9 mouse cellular contexts compared by ENCODE assay signal in genomic region chr4:131833971-131834609, GRCm38 (mm10). TPM values are rescaled to one million over a fixed set of nuclear protein-coding genes. Genes with fewer than 3 reads are reported as not detected.
DNase-seq lines count a peak whose midpoint lies in the region; ATAC-seq and TF ChIP-seq lines count a peak whose summit lies in the region.
"Had no signal": no experiment of that assay in that cellular context is flagged by ENCODE, and none has a peak within 500 bp of the region (broad histone marks: within the 10 kb centered on the region; RNA-seq: fewer than 3 reads in every experiment).

No protein-coding gene starts in this region.

- H3K4me2 ChIP-seq in liver, embryonic 16.5 days (ENCODE audit: low read depth, low read length) = no peak overlapping the region
- no peak overlapping the region for H3K4me2 ChIP-seq in intestine, embryonic 16.5 days (ENCODE audit: low read depth, low read length)
- H3K4me2 ChIP-seq: limb, embryonic 13.5 days had no signal

- H3K9ac ChIP-seq in liver, embryonic 16.5 days (ENCODE audit: low read depth, low read length) = no peak overlapping the region
- H3K9ac ChIP-seq in intestine, embryonic 16.5 days (ENCODE audit: low read depth, low read length) = no peak overlapping the region
- H3K9ac ChIP-seq: limb, embryonic 13.5 days had no signal

- WGBS in liver, embryonic 16.5 days (ENCODE audit: insufficient replicate concordance) = 24% methylated on average over 9 of the region's 9 CpGs
- 27% methylated on average over 9 of the region's 9 CpGs for WGBS in intestine, embryonic 16.5 days

- intact Hi-C loops in left cerebral cortex, adult 2 months (cut with DNase I) = loop anchor here (1.0 to 10.0 kb wide), 5 partner anchors 50 to 729 kb away; no protein-coding TSS in a partner anchor
- intact Hi-C loops in left cerebral cortex, postnatal 36 days (cut with DNase I) = loop anchor here (10.0 kb wide), 1 partner anchor 349 kb away; no protein-coding TSS in a partner anchor

- peaks cover 47% of the 10 kb centered on the region for H3K27me3 ChIP-seq in liver, embryonic 16.5 days (ENCODE audit: control insufficient read depth, insufficient read depth, low read depth, low read length)
- peaks cover 12% of the 10 kb centered on the region; the same call in 1 of the 2 replicates for H3K27me3 ChIP-seq in intestine, embryonic 16.5 days (replicated peaks; ENCODE audit: control insufficient read depth, insufficient read depth, low read length)

- peak; percentile 26 to 28 for DNase-seq in cerebellum, postnatal 36 days
- no peak for DNase-seq in cerebellum, adult 11-12 months
- DNase-seq in left cerebral cortex, adult 2 months (ENCODE audit: extremely low spot score in 1 of 2, low spot score in 2 of 2) = peak in 1 of 2 experiments; percentile 46
- DNase-seq in left cerebral cortex, postnatal 36 days (ENCODE audit: low spot score in 2 of 2) = no peak
- DNase-seq in embryo, embryonic 11 days = peak; percentile 46
- no peak for DNase-seq in spleen, postnatal 36 days (ENCODE audit: low spot score in 2 of 2)

- H3K4me3 ChIP-seq in left cerebral cortex, adult 2 months = no peak overlapping the region
- H3K4me3 ChIP-seq in liver, embryonic 16.5 days (ENCODE audit: low read depth, low read length) = no peak overlapping the region
- no peak overlapping the region for H3K4me3 ChIP-seq in intestine, embryonic 16.5 days (ENCODE audit: low read length)
- H3K4me3 ChIP-seq: limb, embryonic 13.5 days had no signal

- H3K4me1 ChIP-seq in liver, embryonic 16.5 days (ENCODE audit: control insufficient read depth, low read depth, low read length) = peaks cover 60% of the 10 kb centered on the region
- peaks cover 11% of the 10 kb centered on the region for H3K4me1 ChIP-seq in intestine, embryonic 16.5 days (ENCODE audit: control insufficient read depth, insufficient read depth, low read length)

- no peak overlapping the region for H3K27ac ChIP-seq in left cerebral cortex, adult 2 months
- H3K27ac ChIP-seq in liver, embryonic 16.5 days (ENCODE audit: low read length) = peak overlapping the region; percentile 41; the same call in 1 of the 2 replicates
- H3K27ac ChIP-seq in intestine, embryonic 16.5 days (ENCODE audit: low read length) = no peak overlapping the region
- H3K27ac ChIP-seq: limb, embryonic 13.5 days had no signal

- ATAC-seq in liver, embryonic 16.5 days (ENCODE audit: low read depth) = no peak
- no peak for ATAC-seq in intestine, embryonic 16.5 days

- peak; percentile 54 for TF ChIP-seq CTCF in left cerebral cortex, adult 2 months (IDR thresholded peaks at IDR 0.05)

- H3K36me3 ChIP-seq in liver, embryonic 16.5 days (ENCODE audit: control insufficient read depth, insufficient read depth) = no peaks in the 10 kb centered on the region
- H3K36me3 ChIP-seq in intestine, embryonic 16.5 days (ENCODE audit: control insufficient read depth, insufficient read depth, low read length) = no peaks in the 10 kb centered on the region
- H3K36me3 ChIP-seq: limb, embryonic 13.5 days had no signal

- no peaks in the 10 kb centered on the region for H3K9me3 ChIP-seq in liver, embryonic 16.5 days (replicated peaks; ENCODE audit: control insufficient read depth, low read length)
- H3K9me3 ChIP-seq in intestine, embryonic 16.5 days (ENCODE audit: control insufficient read depth, low read length) = no peaks in the 10 kb centered on the region
- H3K9me3 ChIP-seq: limb, embryonic 13.5 days had no signal

RNA-seq across cellular contexts. Expression of gene Ptpru, which starts 4.0 kb away (rescaled TPM):
- total RNA-seq in left cerebral cortex, adult 2 months (2021) = 10 to 100 TPM; 53.4 to 59.2 TPM
- 10 to 100 TPM; 44.6 to 57.4 TPM for total RNA-seq in left cerebral cortex, postnatal 36 days (2021)
- polyA plus RNA-seq in liver, embryonic 16.5 days (2015; fragmentation: Nextera tagmentation; extraction: Ambion mirVana) = 3.4 and 5.0 TPM in 2 replicates
- polyA plus RNA-seq in intestine, embryonic 16.5 days (2015; fragmentation: Nextera tagmentation; extraction: Ambion mirVana) = 4.7 and 4.8 TPM in 2 replicates

RNA-seq across cellular contexts. Expression of gene Mecr, which starts 9.2 kb away (rescaled TPM):
- total RNA-seq in left cerebral cortex, adult 2 months (2021) = 10 to 100 TPM; 31.0 to 37.2 TPM
- 10 to 100 TPM; 27.1 to 32.4 TPM for total RNA-seq in left cerebral cortex, postnatal 36 days (2021)
- polyA plus RNA-seq in liver, embryonic 16.5 days (2015; fragmentation: Nextera tagmentation; extraction: Ambion mirVana) = 32.8 and 33.0 TPM in 2 replicates
- 81.6 and 86.6 TPM in 2 replicates for polyA plus RNA-seq in intestine, embryonic 16.5 days (2015; fragmentation: Nextera tagmentation; extraction: Ambion mirVana)

RNA-seq across cellular contexts. Expression of gene Srsf4, which starts 39.3 kb away (rescaled TPM):
- 10 to 100 TPM; 70.8 to 72.8 TPM for total RNA-seq in left cerebral cortex, adult 2 months (2021)
- total RNA-seq in left cerebral cortex, postnatal 36 days (2021) = 10 to 100 TPM; 70.3 to 76.8 TPM
- polyA plus RNA-seq in liver, embryonic 16.5 days (2015; fragmentation: Nextera tagmentation; extraction: Ambion mirVana) = 51.2 and 51.9 TPM in 2 replicates
- polyA plus RNA-seq in intestine, embryonic 16.5 days (2015; fragmentation: Nextera tagmentation; extraction: Ambion mirVana) = 68.6 and 75.2 TPM in 2 replicates

Comparison
In these comparisons a context has a peak if more than half of its experiments do, and no peak if none do; other contexts are left out.
1. DNase-seq: peak in cerebellum, postnatal 36 days (2 of 2) and embryo, embryonic 11 days (single experiment); none in cerebellum, adult 11-12 months (single experiment), left cerebral cortex, postnatal 36 days (0 of 2) and spleen, postnatal 36 days (0 of 2).